Mouse (Mus musculus): Measurements from ENCODE around the gene Slc7a5. TPM values are rescaled to one million over a fixed set of nuclear protein-coding genes. Genes with fewer than 3 reads are reported as not detected.

The Slc7a5 gene
- polyA plus RNA-seq, 1 experiment from 2014 or later, result 10.5 TPM

GRCm38 (mm10) chr8:121832061-121832460 lies 75.4 kb downstream of the Slc7a5 start:
- Histone ChIP-seq H3K4me1 (ENCODE audit: insufficient read depth) (peaks cover 18% of the 10 kb centered on the region), H3K4me2 (ENCODE audit: low read depth, low read length) (peak overlapping the region; percentile 50; the same call in 1 of the 2 replicates), H3K36me3 (replicated peaks; ENCODE audit: insufficient read depth, low read length) (no peaks in the 10 kb centered on the region), H3K9ac (replicated peaks) (no peak overlapping the region), H3K9me3 (ENCODE audit: low read length) (no peaks in the 10 kb centered on the region), H3K27me3 (ENCODE audit: insufficient read depth, low read length) (no peaks in the 10 kb centered on the region), H3K4me3 (ENCODE audit: low read depth, low read length) (no peak overlapping the region), H3K27ac (ENCODE audit: low read depth) (no peak overlapping the region)
- TF ChIP-seq EP300 (IDR thresholded peaks at IDR 0.05; ENCODE audit: low read depth) (no peak), CTCF (IDR thresholded peaks at IDR 0.05; ENCODE audit: low read depth) (no peak)
- no peak for DNase-seq
- ATAC-seq, result no peak
- WGBS (ENCODE audit: insufficient replicate concordance), result 76% methylated on average over 2 of the region's 2 CpGs

Other genes starting within 250 kb of the Slc7a5 start
- gene Jph3, start 178.1 kb downstream of the Slc7a5 start, polyA plus RNA-seq (2015; fragmentation: Nextera tagmentation; extraction: Ambion mirVana), result 0.11 TPM in 2 replicates
- gene Klhdc4, start 78.1 kb downstream of the Slc7a5 start, polyA plus RNA-seq (2015; fragmentation: Nextera tagmentation; extraction: Ambion mirVana), result 8.2 and 8.7 TPM in 2 replicates
- gene Car5a, start 37.2 kb upstream of the Slc7a5 start, polyA plus RNA-seq (2015; fragmentation: Nextera tagmentation; extraction: Ambion mirVana), result 5.9 and 9.6 TPM in 2 replicates
- 7.6 and 7.9 TPM in 2 replicates for gene Banp, start 42.1 kb upstream of the Slc7a5 start, polyA plus RNA-seq (2015; fragmentation: Nextera tagmentation; extraction: Ambion mirVana)

All from liver, postnatal 0 days (tissue).